Mouse (Mus musculus) intestine, embryonic 14.5 days (tissue): ENCODE measurements around the gene Cux1. TPM values are rescaled to one million over a fixed set of nuclear protein-coding genes. Genes with fewer than 3 reads are reported as not detected.

Experiments used
- ATAC-seq: fragments of 200-750 bp; cut with Nextera tagmentation; replicated peaks from 2 replicates; pipeline ENCODE4 v1.8.0; 2017; ENCODE audit warnings: low read depth, moderate number of reproducible peaks, moderate TSS enrichment, moderate library complexity; ENCODE audit not compliant: low FRiP score, low TSS enrichment
- DNase-seq: peaks from one replicate; pipeline ENCODE4 v3.0.0-alpha.2; 2018; ENCODE audit warnings: low spot score
- H3K27ac ChIP-seq: fragments of 300-500 bp; sonication (generic); 2 replicates; pipeline ENCODE4 v1.5.1; 2014; ENCODE audit warnings: low read depth, mild to moderate bottlenecking, control low read depth
- H3K27me3 ChIP-seq: fragments of 300-500 bp; sonication (generic); replicated peaks from 2 replicates; pipeline ENCODE4 v1.6.1; 2014; ENCODE audit warnings: low read length, control low read depth; ENCODE audit not compliant: control insufficient read depth, insufficient read depth
- H3K36me3 ChIP-seq: fragments of 300-500 bp; sonication (generic); 2 replicates; pipeline ENCODE4 v1.6.1; 2014; ENCODE audit warnings: low read length, control low read depth; ENCODE audit not compliant: control insufficient read depth, insufficient read depth
- H3K4me1 ChIP-seq: fragments of 300-500 bp; sonication (generic); replicated peaks from 2 replicates; pipeline ENCODE4 v1.6.1; 2014; ENCODE audit warnings: low read length, control low read depth, mixed read lengths; ENCODE audit not compliant: control insufficient read depth, insufficient read depth
- H3K4me2 ChIP-seq: fragments of 300-500 bp; sonication (generic); 2 replicates; pipeline ENCODE4 v1.6.1; 2014; ENCODE audit warnings: low read length
- H3K4me3 ChIP-seq: fragments of 300-500 bp; sonication (generic); 2 replicates; pipeline ENCODE4 v1.5.1; 2014; ENCODE audit warnings: low read depth, low read length, control low read depth, mixed read lengths
- H3K9ac ChIP-seq: fragments of 300-500 bp; sonication (generic); 2 replicates; pipeline ENCODE4 v1.6.1; 2014; ENCODE audit warnings: mild to moderate bottlenecking, low read length
- H3K9me3 ChIP-seq: fragments of 300-500 bp; sonication (generic); 2 replicates; pipeline ENCODE4 v1.6.1; 2016; ENCODE audit warnings: low read length, control low read depth; ENCODE audit not compliant: control insufficient read depth
- WGBS: fragments of 180-500 bp; shearing (Covaris S2); extraction: QIAGEN DNeasy Blood & Tissue Kit; methylation state at CpG from one replicate; pipeline ENCODE4 v1.1.7; 2014; 5-methylcytosine and 5-hydroxymethylcytosine counted together
- polyA plus RNA-seq: library from polyadenylated mRNA; unstranded; fragments of >200 nt; fragmentation: Nextera tagmentation; extraction: Ambion mirVana; gene quantifications from 2 replicates; pipeline ENCODE4 v1.2.1, GENCODE M21; 2014

Cux1 gene
- polyA plus RNA-seq, 1 experiment from 2014 or later, result 72.7 TPM

- Histone ChIP-seq H3K36me3 (no peaks in the 10 kb centered on the region), H3K9me3 (no peaks in the 10 kb centered on the region), H3K9ac (no peak overlapping the region), H3K27ac (no peak overlapping the region), H3K4me2 (no peak overlapping the region), H3K27me3 (no peaks in the 10 kb centered on the region), H3K4me3 (no peak overlapping the region), H3K4me1 (peaks cover 19% of the 10 kb centered on the region)
- ATAC-seq (no peak), DNase-seq (no peak)
- 22% methylated on average over 7 of the region's 7 CpGs for WGBS
Observed at GRCm38 (mm10) chr5:136511378-136511777, 55.9 kb downstream of the Cux1 start.

GRCm38 (mm10) chr5:136510609-136511008, 56.7 kb downstream of the Cux1 start:
- H3K27ac ChIP-seq, result no peak overlapping the region
- no peaks in the 10 kb centered on the region for H3K9me3 ChIP-seq
- H3K4me2 ChIP-seq, result no peak overlapping the region
- H3K4me1 ChIP-seq, result peaks cover 22% of the 10 kb centered on the region
- DNase-seq, result no peak
- WGBS, result 87% methylated on average over 5 of the region's 5 CpGs
- no peaks in the 10 kb centered on the region for H3K36me3 ChIP-seq
- H3K9ac ChIP-seq, result no peak overlapping the region
- no peak overlapping the region for H3K4me3 ChIP-seq
- no peak for ATAC-seq
- no peaks in the 10 kb centered on the region for H3K27me3 ChIP-seq

GRCm38 (mm10) chr5:136507629-136508028, 59.7 kb downstream of the Cux1 start:
- DNase-seq (no peak), ATAC-seq (no peak)
- Histone ChIP-seq H3K4me1 (peaks cover 22% of the 10 kb centered on the region), H3K4me3 (no peak overlapping the region), H3K4me2 (no peak overlapping the region), H3K36me3 (no peaks in the 10 kb centered on the region), H3K27ac (no peak overlapping the region), H3K27me3 (no peaks in the 10 kb centered on the region), H3K9ac (no peak overlapping the region), H3K9me3 (no peaks in the 10 kb centered on the region)
- WGBS, result 86% methylated on average over 4 of the region's 4 CpGs

- Histone ChIP-seq H3K4me3 (no peak overlapping the region), H3K9me3 (no peaks in the 10 kb centered on the region), H3K36me3 (no peaks in the 10 kb centered on the region), H3K27ac (no peak overlapping the region), H3K4me1 (peaks cover 25% of the 10 kb centered on the region), H3K27me3 (no peaks in the 10 kb centered on the region), H3K9ac (no peak overlapping the region), H3K4me2 (no peak overlapping the region)
- ATAC-seq (no peak), DNase-seq (no peak)
- WGBS, result 75% methylated on average over 1 of the region's 1 CpGs
Observed at GRCm38 (mm10) chr5:136506262-136506661, 61.0 kb downstream of the Cux1 start.

GRCm38 (mm10) chr5:136502491-136503086, 64.7 kb downstream of the Cux1 start:
- no peaks in the 10 kb centered on the region for H3K36me3 ChIP-seq
- H3K9me3 ChIP-seq, result no peaks in the 10 kb centered on the region
- H3K27me3 ChIP-seq, result no peaks in the 10 kb centered on the region
- peaks cover 38% of the 10 kb centered on the region for H3K4me1 ChIP-seq
- no peak overlapping the region for H3K27ac ChIP-seq
- no peak for DNase-seq
- H3K4me3 ChIP-seq, result no peak overlapping the region
- WGBS, result 37% methylated on average over 5 of the region's 5 CpGs
- no peak overlapping the region for H3K9ac ChIP-seq
- H3K4me2 ChIP-seq, result no peak overlapping the region
- ATAC-seq, result no peak

GRCm38 (mm10) chr5:136500307-136500871, 66.9 kb downstream of the Cux1 start:
- Histone ChIP-seq H3K4me2 (no peak overlapping the region), H3K27ac (peak overlapping the region; percentile 27; the same call in 1 of the 2 replicates), H3K27me3 (no peaks in the 10 kb centered on the region), H3K36me3 (no peaks in the 10 kb centered on the region), H3K4me1 (peaks cover 34% of the 10 kb centered on the region), H3K9ac (no peak overlapping the region), H3K4me3 (no peak overlapping the region), H3K9me3 (no peaks in the 10 kb centered on the region)
- ATAC-seq (no peak), DNase-seq (no peak)
- 32% methylated on average over 6 of the region's 6 CpGs for WGBS

- H3K4me3 ChIP-seq, result no peak overlapping the region
- H3K4me1 ChIP-seq, result peaks cover 30% of the 10 kb centered on the region
- no peak for DNase-seq
- WGBS, result 84% methylated on average over 2 of the region's 2 CpGs
- no peak overlapping the region for H3K4me2 ChIP-seq
- ATAC-seq, result no peak
- no peaks in the 10 kb centered on the region for H3K36me3 ChIP-seq
- no peak overlapping the region for H3K27ac ChIP-seq
- no peaks in the 10 kb centered on the region for H3K27me3 ChIP-seq
- no peak overlapping the region for H3K9ac ChIP-seq
- H3K9me3 ChIP-seq, result no peaks in the 10 kb centered on the region
Observed at GRCm38 (mm10) chr5:136499316-136499715, 68.0 kb downstream of the Cux1 start.

GRCm38 (mm10) chr5:136498741-136499140, 68.5 kb downstream of the Cux1 start:
- Histone ChIP-seq H3K36me3 (no peaks in the 10 kb centered on the region), H3K27me3 (no peaks in the 10 kb centered on the region), H3K4me1 (peaks cover 30% of the 10 kb centered on the region), H3K4me3 (no peak overlapping the region), H3K4me2 (no peak overlapping the region), H3K9ac (no peak overlapping the region), H3K9me3 (no peaks in the 10 kb centered on the region), H3K27ac (no peak overlapping the region)
- ATAC-seq, result no peak
- 83% methylated on average over 3 of the region's 3 CpGs for WGBS
- no peak for DNase-seq

GRCm38 (mm10) chr5:136497301-136497700, 70.0 kb downstream of the Cux1 start:
- Histone ChIP-seq H3K36me3 (no peaks in the 10 kb centered on the region), H3K27me3 (no peaks in the 10 kb centered on the region), H3K4me1 (peaks cover 19% of the 10 kb centered on the region), H3K9me3 (no peaks in the 10 kb centered on the region), H3K9ac (no peak overlapping the region), H3K27ac (no peak overlapping the region), H3K4me3 (no peak overlapping the region), H3K4me2 (no peak overlapping the region)
- WGBS, result 73% methylated on average over 2 of the region's 2 CpGs
- ATAC-seq, result no peak
- no peak for DNase-seq
